ENCODE assay signal across 11 mouse cellular contexts in the genomic region with DNA sequence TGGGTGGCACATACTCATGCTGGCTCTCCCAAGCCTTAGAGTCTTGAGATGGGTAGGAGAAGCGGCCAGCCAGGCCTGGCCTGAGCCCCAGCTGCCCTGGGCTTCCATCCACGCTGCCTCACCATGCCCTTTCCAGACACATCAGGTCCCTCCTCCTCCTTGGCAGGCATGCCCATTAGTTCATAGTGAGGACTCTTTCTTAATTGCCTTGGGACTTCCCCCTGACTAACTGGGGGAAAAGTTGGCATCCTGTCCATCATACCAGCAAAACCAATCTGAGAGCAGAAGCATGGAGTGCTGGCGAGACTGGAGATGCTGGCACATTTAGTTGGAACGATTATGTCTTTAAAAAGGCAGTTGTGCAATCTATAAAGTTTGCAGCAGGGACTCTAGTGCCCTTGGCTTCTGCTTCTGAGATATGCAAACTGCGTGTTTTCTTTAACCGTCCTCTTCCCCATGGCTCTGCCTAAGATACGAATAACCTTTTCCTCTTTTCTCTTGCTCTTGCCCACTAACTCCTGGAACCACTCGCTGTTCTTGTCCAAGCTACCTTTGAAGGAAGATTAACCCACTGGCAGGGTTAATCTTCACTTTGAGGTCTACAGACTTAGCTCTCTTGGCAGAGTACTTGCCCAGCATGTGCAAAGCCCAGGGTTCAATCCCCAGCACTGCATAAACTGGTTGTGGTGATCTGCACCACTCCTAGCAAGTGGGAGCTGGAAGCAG.
DNase-seq lines count a peak whose midpoint lies in the region; ATAC-seq and TF ChIP-seq lines count a peak whose summit lies in the region.
"Had no signal": no experiment of that assay in that cellular context is flagged by ENCODE, and none has a peak within 500 bp of the region (broad histone marks: within the 10 kb centered on the region; RNA-seq: fewer than 3 reads in every experiment).

No protein-coding gene starts in this region.

- peak; percentile 75 for ATAC-seq in granulocyte monocyte progenitor cell, adult 5-6 weeks (replicated peaks; ENCODE audit: poor library complexity, severe bottlenecking)
- ATAC-seq in stomach, postnatal 0 days (ENCODE audit: low FRiP score, low TSS enrichment): no peak
- no peak for ATAC-seq in forebrain, embryonic 16.5 days
- no peak for ATAC-seq in hindbrain, embryonic 11.5 days (ENCODE audit: low FRiP score)
- ATAC-seq: hindbrain, embryonic 16.5 days had no signal

- 69% methylated on average over 8 of the region's 8 CpGs for WGBS in kidney, adult 2 months
- 74% methylated on average over 8 of the region's 8 CpGs for WGBS in stomach, postnatal 0 days
- WGBS in forebrain, embryonic 16.5 days: 65% methylated on average over 8 of the region's 8 CpGs
- WGBS in hindbrain, embryonic 11.5 days: 94% methylated on average over 8 of the region's 8 CpGs

- peak; percentile 79 for DNase-seq in kidney, adult 2 months
- DNase-seq in kidney, postnatal 10 days: no peak
- peak; percentile 18 for DNase-seq in right cerebral cortex, adult 18-20 months
- no peak for DNase-seq in right cerebral cortex, postnatal 4 days
- no peak for DNase-seq in stomach, postnatal 0 days (ENCODE audit: low spot score)
- DNase-seq in hindbrain, embryonic 11.5 days (ENCODE audit: low spot score): no peak

- H3K9ac ChIP-seq in stomach, postnatal 0 days (ENCODE audit: low read length): 0 out of 2 replicates have a peak overlapping the region, but pooled peaks have one; percentile 23
- no peak overlapping the region for H3K9ac ChIP-seq in forebrain, embryonic 16.5 days (replicated peaks; ENCODE audit: low read depth, low read length)
- H3K9ac ChIP-seq in hindbrain, embryonic 11.5 days (ENCODE audit: low read depth, low read length): no peak overlapping the region
- H3K9ac ChIP-seq: embryonic facial prominence, embryonic 12.5 days; midbrain, embryonic 12.5 days had no signal

- peak overlapping the region; percentile 51; the same call in 1 of the 2 replicates for H3K27ac ChIP-seq in kidney, adult 2 months (ENCODE audit: insufficient read depth, low read depth, low read length)
- H3K27ac ChIP-seq in stomach, postnatal 0 days (replicated peaks): no peak overlapping the region
- no peak overlapping the region for H3K27ac ChIP-seq in forebrain, embryonic 16.5 days (ENCODE audit: low read length)
- no peak overlapping the region for H3K27ac ChIP-seq in hindbrain, embryonic 11.5 days (ENCODE audit: low read depth, low read length)
- H3K27ac ChIP-seq: embryonic facial prominence, embryonic 12.5 days; midbrain, embryonic 12.5 days had no signal

- no peak overlapping the region for H3K4me2 ChIP-seq in stomach, postnatal 0 days (replicated peaks; ENCODE audit: low read depth)
- H3K4me2 ChIP-seq in forebrain, embryonic 16.5 days (ENCODE audit: low read length): no peak overlapping the region
- H3K4me2 ChIP-seq in hindbrain, embryonic 11.5 days (replicated peaks; ENCODE audit: low read depth, low read length): no peak overlapping the region
- H3K4me2 ChIP-seq: embryonic facial prominence, embryonic 12.5 days; midbrain, embryonic 12.5 days had no signal

- TF ChIP-seq EP300 in stomach, postnatal 0 days (optimal IDR thresholded peaks at IDR 0.05): no peak

- no peaks in the 10 kb centered on the region for H3K27me3 ChIP-seq in kidney, adult 2 months (replicated peaks; ENCODE audit: control insufficient read depth, insufficient read depth, low read length)
- H3K27me3 ChIP-seq in stomach, postnatal 0 days (ENCODE audit: control insufficient read depth, insufficient read depth, low read length): no peaks in the 10 kb centered on the region
- H3K27me3 ChIP-seq in forebrain, embryonic 16.5 days (replicated peaks; ENCODE audit: control insufficient read depth, insufficient read depth, low read length): no peaks in the 10 kb centered on the region; the same call in 1 of the 2 replicates
- H3K27me3 ChIP-seq in hindbrain, embryonic 11.5 days (ENCODE audit: control insufficient read depth, insufficient read depth, low read length): no peaks in the 10 kb centered on the region

- H3K4me3 ChIP-seq in kidney, adult 2 months (ENCODE audit: insufficient read depth, low read depth, low read length): no peak overlapping the region
- H3K4me3 ChIP-seq in stomach, postnatal 0 days (ENCODE audit: low read depth, low read length): no peak overlapping the region
- H3K4me3 ChIP-seq in forebrain, embryonic 16.5 days (replicated peaks; ENCODE audit: low read length): no peak overlapping the region
- H3K4me3 ChIP-seq in hindbrain, embryonic 11.5 days (ENCODE audit: low read depth, low read length): no peak overlapping the region
- H3K4me3 ChIP-seq: embryonic facial prominence, embryonic 12.5 days; midbrain, embryonic 12.5 days had no signal

- no peak for TF ChIP-seq POLR2A in kidney, adult 2 months (IDR thresholded peaks at IDR 0.05; ENCODE audit: low read depth, low read length)

- H3K9me3 ChIP-seq in stomach, postnatal 0 days (ENCODE audit: control insufficient read depth, low read length): no peaks in the 10 kb centered on the region
- H3K9me3 ChIP-seq in forebrain, embryonic 16.5 days (ENCODE audit: control insufficient read depth, low read length): no peaks in the 10 kb centered on the region
- H3K9me3 ChIP-seq in hindbrain, embryonic 11.5 days (ENCODE audit: control insufficient read depth, low read length): no peaks in the 10 kb centered on the region
- H3K9me3 ChIP-seq: embryonic facial prominence, embryonic 12.5 days; midbrain, embryonic 12.5 days had no signal

- TF ChIP-seq CTCF in kidney, adult 2 months (conservative IDR thresholded peaks at IDR 0.05; ENCODE audit: insufficient read depth, insufficient read length, low read depth, low read length): no peak
- no peak for TF ChIP-seq CTCF in stomach, postnatal 0 days (IDR thresholded peaks at IDR 0.05; ENCODE audit: low read depth)

- no peaks in the 10 kb centered on the region for H3K36me3 ChIP-seq in kidney, adult 2 months (ENCODE audit: control insufficient read depth, insufficient read depth, low read length)
- no peaks in the 10 kb centered on the region for H3K36me3 ChIP-seq in stomach, postnatal 0 days (ENCODE audit: control insufficient read depth, insufficient read depth, low read length)
- H3K36me3 ChIP-seq in forebrain, embryonic 16.5 days (ENCODE audit: control insufficient read depth, insufficient read depth): no peaks in the 10 kb centered on the region
- no peaks in the 10 kb centered on the region for H3K36me3 ChIP-seq in hindbrain, embryonic 11.5 days (ENCODE audit: control insufficient read depth, insufficient read depth, low read length)
- H3K36me3 ChIP-seq: embryonic facial prominence, embryonic 12.5 days; midbrain, embryonic 12.5 days had no signal

- H3K4me1 ChIP-seq in kidney, adult 2 months (ENCODE audit: control insufficient read depth, insufficient read depth, low read length): peaks cover 30% of the 10 kb centered on the region; the same call in 1 of the 2 replicates
- no peaks in the 10 kb centered on the region for H3K4me1 ChIP-seq in stomach, postnatal 0 days (replicated peaks; ENCODE audit: control insufficient read depth, insufficient read depth)
- H3K4me1 ChIP-seq in forebrain, embryonic 16.5 days (replicated peaks; ENCODE audit: control insufficient read depth, insufficient read depth, low read length): peaks cover 6% of the 10 kb centered on the region
- peaks cover 2% of the 10 kb centered on the region for H3K4me1 ChIP-seq in hindbrain, embryonic 11.5 days (replicated peaks; ENCODE audit: control insufficient read depth, insufficient read depth, low read length)

Comparison
In these comparisons a context has a peak if more than half of its experiments do, and no peak if none do; other contexts are left out.
1. DNase-seq: peak in kidney, adult 2 months (single experiment) and right cerebral cortex, adult 18-20 months (single experiment); none in kidney, postnatal 10 days (single experiment), right cerebral cortex, postnatal 4 days (single experiment), stomach, postnatal 0 days (single experiment) and hindbrain, embryonic 11.5 days (single experiment).